Mouse (Mus musculus): ENCODE measurements around the gene Fmn2.

The Fmn2 gene

DNA sequence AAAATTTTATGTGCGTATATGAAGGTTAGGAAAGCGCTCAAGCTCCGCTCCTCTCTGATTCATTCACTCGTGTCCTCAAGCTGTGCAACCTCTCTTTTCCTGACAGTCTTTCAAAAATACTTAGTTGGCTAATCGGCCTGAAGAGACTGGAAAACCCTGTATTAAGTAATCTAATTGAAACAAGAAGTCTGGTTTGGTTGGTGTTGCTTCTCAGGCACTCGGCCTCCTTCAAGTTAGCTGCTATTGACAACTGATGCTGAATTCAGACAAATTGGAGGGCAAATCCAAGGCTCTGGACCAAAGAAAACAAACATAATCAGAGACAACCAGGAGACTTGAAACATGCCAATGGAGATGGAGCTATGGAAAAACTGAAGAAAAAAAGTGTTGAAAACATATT is 343.2 kb downstream of the Fmn2 start:
- no peak for DNase-seq

DNA sequence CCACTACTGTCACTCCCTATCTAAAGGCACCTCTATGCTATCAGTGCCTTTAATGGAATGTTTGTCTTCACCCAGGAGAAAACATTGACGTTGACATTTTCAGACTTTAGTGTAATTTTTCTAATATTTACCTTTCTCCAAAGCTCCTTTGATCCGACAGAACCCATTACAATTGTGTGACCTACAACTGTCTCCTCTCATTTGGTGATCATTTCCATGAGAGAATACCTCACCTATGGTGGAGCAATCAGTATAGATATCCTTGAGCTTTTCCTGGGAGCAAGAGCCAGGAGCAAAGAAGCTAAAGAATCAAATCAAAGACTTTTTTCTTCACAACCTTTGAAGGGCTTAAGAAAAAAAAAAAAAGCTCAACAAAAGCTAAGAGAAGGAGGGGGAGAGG is 354.6 kb downstream of the Fmn2 start:
- DNase-seq, result no peak

DNA sequence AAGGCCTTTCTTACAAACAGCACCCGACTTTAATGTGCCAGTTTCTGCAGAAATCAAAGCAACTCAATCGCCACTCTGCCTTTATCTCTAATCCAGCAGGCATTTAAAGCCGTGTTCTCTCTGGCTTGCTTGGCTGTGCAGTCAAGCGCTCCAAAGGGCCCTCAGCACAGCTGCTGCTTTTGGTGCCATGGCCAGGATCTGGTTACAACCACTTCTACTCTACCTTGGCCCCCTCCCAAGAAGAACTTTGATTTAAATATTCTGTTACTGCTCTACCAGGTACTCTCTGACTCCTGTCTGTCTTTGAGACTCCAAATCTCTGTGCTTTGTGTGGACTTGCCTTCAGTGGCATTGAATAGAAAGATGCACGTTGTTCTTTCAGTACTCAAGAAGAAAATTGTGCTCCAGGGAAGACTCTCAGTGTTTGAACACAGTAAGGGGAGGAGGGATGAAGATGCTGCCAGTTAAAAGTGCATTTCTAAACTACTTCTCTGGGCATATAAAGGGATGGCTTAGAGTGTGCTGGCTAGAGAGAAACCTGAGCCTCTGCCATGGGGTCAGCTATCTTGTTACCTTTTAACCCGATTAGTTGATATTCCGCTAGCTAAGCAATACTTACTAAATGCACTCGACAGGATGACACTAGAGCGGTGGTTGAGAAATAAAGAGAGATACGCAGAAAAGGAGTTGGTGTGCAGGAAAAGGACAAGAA is 358.9 kb downstream of the Fmn2 start:
- no peak for DNase-seq

Data from right cerebral cortex, adult 18-20 months (tissue).